Mouse (Mus musculus) liver, adult 2 months (tissue): Measurements from ENCODE around the gene Elf2.

Experiments used
- CTCF ChIP-seq: fragments of 200-500 bp; IDR thresholded peaks from 2 replicates; pipeline ENCODE4 v1.5.1; 2011; ENCODE audit warnings: low read depth, low read length, control low read depth
- POLR2A ChIP-seq: fragments of 200-500 bp; IDR thresholded peaks from 2 replicates; pipeline ENCODE4 v1.6.1; 2011; ENCODE audit warnings: low read length, control low read depth; ENCODE audit not compliant: insufficient read depth; ENCODE audit errors: extremely low read depth

DNA sequence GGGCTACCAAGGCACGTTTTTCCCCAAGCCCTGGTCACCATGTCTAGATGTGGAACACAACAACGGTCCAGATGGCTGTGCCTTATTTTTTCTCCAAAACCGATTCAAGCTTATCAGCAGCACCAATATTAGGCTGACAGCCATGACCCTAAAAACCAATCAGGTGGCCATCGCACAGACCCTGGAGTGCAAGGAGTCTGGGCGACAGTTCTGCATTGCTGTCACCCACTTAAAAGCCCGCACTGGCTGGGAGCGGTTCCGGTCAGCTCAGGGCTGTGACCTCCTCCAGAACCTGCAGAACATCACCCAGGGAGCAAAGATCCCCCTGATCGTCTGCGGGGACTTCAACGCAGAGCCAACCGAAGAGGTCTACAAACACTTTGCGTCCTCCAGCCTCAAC lies 90.6 kb downstream of the Elf2 start:
- TF ChIP-seq CTCF (no peak), POLR2A (no peak)
